Mouse (Mus musculus): Measurements from ENCODE around the gene Rtn4ip1. TPM values are rescaled to one million over a fixed set of nuclear protein-coding genes. Genes with fewer than 3 reads are reported as not detected.

The Rtn4ip1 gene
- polyA plus RNA-seq, 1 experiment from 2014 or later: 14.2 TPM

- H3K4me3 ChIP-seq: no peak overlapping the region
- no peaks in the 10 kb centered on the region for H3K4me1 ChIP-seq
- H3K9ac ChIP-seq: no peak overlapping the region
- H3K27ac ChIP-seq: no peak overlapping the region
- H3K9me3 ChIP-seq: no peaks in the 10 kb centered on the region
- no peak for ATAC-seq (ENCODE audit: borderline replicate concordance, extremely low read depth, low FRiP score, low TSS enrichment)
- H3K27me3 ChIP-seq: no peaks in the 10 kb centered on the region
- no peak overlapping the region for H3K4me2 ChIP-seq
- H3K36me3 ChIP-seq: no peaks in the 10 kb centered on the region
- WGBS: 38% methylated on average over 6 of the region's 6 CpGs
Observed at GRCm38 (mm10) chr10:43993198-43993597, 91.6 kb downstream of the Rtn4ip1 start.

- H3K27me3 ChIP-seq: peaks cover under 1% of the 10 kb centered on the region
- no peak for ATAC-seq (ENCODE audit: borderline replicate concordance, extremely low read depth, low FRiP score, low TSS enrichment)
- no peak overlapping the region for H3K27ac ChIP-seq
- 67% methylated on average over 10 of the region's 10 CpGs for WGBS
- H3K4me3 ChIP-seq: no peak overlapping the region
- no peak overlapping the region for H3K4me2 ChIP-seq
- no peaks in the 10 kb centered on the region for H3K36me3 ChIP-seq
- 0 out of 2 replicates have a peak, but pooled peaks cover 4% of the 10 kb centered on the region for H3K4me1 ChIP-seq
- H3K9me3 ChIP-seq: no peaks in the 10 kb centered on the region
- H3K9ac ChIP-seq: no peak overlapping the region
Observed at GRCm38 (mm10) chr10:43995858-43996650, 94.4 kb downstream of the Rtn4ip1 start.

GRCm38 (mm10) chr10:43997276-43997675 is 95.7 kb downstream of the Rtn4ip1 start:
- ATAC-seq (ENCODE audit: borderline replicate concordance, extremely low read depth, low FRiP score, low TSS enrichment): no peak
- Histone ChIP-seq H3K4me1 (0 out of 2 replicates have a peak, but pooled peaks cover 4% of the 10 kb centered on the region), H3K36me3 (no peaks in the 10 kb centered on the region), H3K27me3 (peaks cover 13% of the 10 kb centered on the region), H3K27ac (no peak overlapping the region), H3K9ac (no peak overlapping the region), H3K9me3 (no peaks in the 10 kb centered on the region), H3K4me3 (no peak overlapping the region), H3K4me2 (no peak overlapping the region)
- 81% methylated on average over 10 of the region's 10 CpGs for WGBS

GRCm38 (mm10) chr10:43998023-43998422 is 96.4 kb downstream of the Rtn4ip1 start:
- H3K9ac ChIP-seq: no peak overlapping the region
- no peaks in the 10 kb centered on the region for H3K36me3 ChIP-seq
- H3K9me3 ChIP-seq: no peaks in the 10 kb centered on the region
- no peak overlapping the region for H3K4me3 ChIP-seq
- H3K4me2 ChIP-seq: no peak overlapping the region
- peaks cover 21% of the 10 kb centered on the region for H3K27me3 ChIP-seq
- whole genome bisulfite sequencing: 60% methylated on average over 9 of the region's 9 CpGs
- no peak overlapping the region for H3K27ac ChIP-seq
- H3K4me1 ChIP-seq: peaks cover 8% of the 10 kb centered on the region; the same call in 1 of the 2 replicates
- ATAC-seq (ENCODE audit: borderline replicate concordance, extremely low read depth, low FRiP score, low TSS enrichment): no peak

GRCm38 (mm10) chr10:43998503-43999082 is 97.0 kb downstream of the Rtn4ip1 start:
- H3K4me3 ChIP-seq: no peak overlapping the region
- H3K4me2 ChIP-seq: no peak overlapping the region
- 80% methylated on average over 8 of the region's 8 CpGs for WGBS
- no peak overlapping the region for H3K9ac ChIP-seq
- ATAC-seq (ENCODE audit: borderline replicate concordance, extremely low read depth, low FRiP score, low TSS enrichment): no peak
- H3K36me3 ChIP-seq: no peaks in the 10 kb centered on the region
- H3K27me3 ChIP-seq: peaks cover 26% of the 10 kb centered on the region
- H3K9me3 ChIP-seq: no peaks in the 10 kb centered on the region
- H3K4me1 ChIP-seq: peaks cover 14% of the 10 kb centered on the region
- H3K27ac ChIP-seq: no peak overlapping the region

- no peak for ATAC-seq (ENCODE audit: borderline replicate concordance, extremely low read depth, low FRiP score, low TSS enrichment)
- Histone ChIP-seq H3K4me2 (no peak overlapping the region), H3K36me3 (no peaks in the 10 kb centered on the region), H3K27ac (no peak overlapping the region), H3K4me3 (no peak overlapping the region), H3K9me3 (no peaks in the 10 kb centered on the region), H3K4me1 (peaks cover 23% of the 10 kb centered on the region), H3K9ac (no peak overlapping the region), H3K27me3 (peaks cover 43% of the 10 kb centered on the region)
- WGBS: 30% methylated on average over 2 of the region's 2 CpGs
Observed at GRCm38 (mm10) chr10:44000156-44000865, 98.7 kb downstream of the Rtn4ip1 start.

GRCm38 (mm10) chr10:44002004-44002940 is 100.7 kb downstream of the Rtn4ip1 start:
- H3K9ac ChIP-seq: no peak overlapping the region
- H3K4me1 ChIP-seq: peaks cover 33% of the 10 kb centered on the region
- no peak overlapping the region for H3K4me3 ChIP-seq
- peak overlapping the region; percentile 84 for H3K4me2 ChIP-seq
- H3K27me3 ChIP-seq: peaks cover 54% of the 10 kb centered on the region
- 25% methylated on average over 14 of the region's 14 CpGs for WGBS
- no peaks in the 10 kb centered on the region for H3K36me3 ChIP-seq
- H3K27ac ChIP-seq: no peak overlapping the region
- H3K9me3 ChIP-seq: no peaks in the 10 kb centered on the region
- ATAC-seq (ENCODE audit: borderline replicate concordance, extremely low read depth, low FRiP score, low TSS enrichment): no peak

- Histone ChIP-seq H3K9ac (peak overlapping the region; percentile 55), H3K36me3 (no peaks in the 10 kb centered on the region), H3K4me3 (peak overlapping the region; percentile 70), H3K27me3 (peaks cover 54% of the 10 kb centered on the region), H3K9me3 (no peaks in the 10 kb centered on the region), H3K4me1 (peaks cover 33% of the 10 kb centered on the region), H3K4me2 (peak overlapping the region; percentile 84), H3K27ac (no peak overlapping the region)
- ATAC-seq (ENCODE audit: borderline replicate concordance, extremely low read depth, low FRiP score, low TSS enrichment): no peak
- WGBS: 2% methylated on average over 11 of the region's 11 CpGs
Observed at GRCm38 (mm10) chr10:44002995-44003524, 101.5 kb downstream of the Rtn4ip1 start.

GRCm38 (mm10) chr10:44003551-44004151 is 102.0 kb downstream of the Rtn4ip1 start:
- Histone ChIP-seq H3K9ac (peak overlapping the region; percentile 55), H3K36me3 (no peaks in the 10 kb centered on the region), H3K4me1 (peaks cover 33% of the 10 kb centered on the region), H3K9me3 (no peaks in the 10 kb centered on the region), H3K4me3 (peak overlapping the region; percentile 70), H3K27me3 (peaks cover 54% of the 10 kb centered on the region), H3K27ac (no peak overlapping the region), H3K4me2 (peak overlapping the region; percentile 84)
- WGBS: under 1% methylated on average over 68 of the region's 68 CpGs
- ATAC-seq (ENCODE audit: borderline replicate concordance, extremely low read depth, low FRiP score, low TSS enrichment): no peak

GRCm38 (mm10) chr10:44004221-44004751 is 102.7 kb downstream of the Rtn4ip1 start:
- Histone ChIP-seq H3K9ac (no peak overlapping the region), H3K4me2 (peak overlapping the region; percentile 84), H3K27me3 (peaks cover 54% of the 10 kb centered on the region), H3K27ac (no peak overlapping the region), H3K9me3 (no peaks in the 10 kb centered on the region), H3K4me3 (peak overlapping the region; percentile 70), H3K4me1 (peaks cover 33% of the 10 kb centered on the region), H3K36me3 (no peaks in the 10 kb centered on the region)
- 0 out of 2 replicates have a peak, but pooled peaks have one; percentile 12 for ATAC-seq (ENCODE audit: borderline replicate concordance, extremely low read depth, low FRiP score, low TSS enrichment)
- WGBS: 1% methylated on average over 33 of the region's 33 CpGs
